In the genomic region with DNA sequence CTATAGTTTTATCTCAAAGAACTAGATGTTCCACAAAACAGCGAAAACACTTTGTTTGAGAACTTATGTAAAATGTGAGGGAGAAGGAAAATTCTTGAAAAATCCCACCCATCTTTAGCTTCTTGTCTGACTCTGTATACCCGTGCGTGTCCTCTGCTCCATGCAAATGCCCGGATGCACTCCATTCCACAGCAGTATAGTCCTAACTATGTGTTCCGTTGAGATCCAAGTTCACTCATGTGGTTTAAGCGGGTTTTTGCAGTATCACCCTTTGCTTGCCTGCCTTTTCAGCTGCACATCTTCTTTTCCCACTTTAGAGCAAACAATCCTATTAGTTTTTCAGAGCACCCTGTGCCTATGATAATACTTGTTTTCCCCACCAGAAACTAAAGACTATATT, we compare ENCODE assay signal across 9 mouse cellular contexts. TPM values are rescaled to one million over a fixed set of nuclear protein-coding genes. Genes with fewer than 3 reads are reported as not detected.
A peak's percentile ranks its signal among the peaks of the same experiment; 100 is the strongest.
DNase-seq lines count a peak whose midpoint lies in the region; ATAC-seq and TF ChIP-seq lines count a peak whose summit lies in the region.
"Had no signal": no experiment of that assay in that cellular context is flagged by ENCODE, and none has a peak within 500 bp of the region (broad histone marks: within the 10 kb centered on the region; RNA-seq: fewer than 3 reads in every experiment).

No protein-coding gene starts in this region.

- no peak for TF ChIP-seq CTCF in lung, postnatal 0 days (IDR thresholded peaks at IDR 0.05)

- DNase-seq in lung, postnatal 0 days (ENCODE audit: low spot score) = no peak
- no peak for DNase-seq in lung, postnatal 10 days
- no peak for DNase-seq in limb, embryonic 10.5 days (ENCODE audit: low spot score)
- no peak for DNase-seq in right cerebral cortex, adult 2 months (ENCODE audit: low spot score in 2 of 2)
- no peak for DNase-seq in gastrocnemius, postnatal 36 days
- DNase-seq in kidney, adult 8-10 months = no peak
- DNase-seq: cerebellum, adult 9-11 months had no signal

- H3K4me1 ChIP-seq in lung, postnatal 0 days (ENCODE audit: insufficient read depth, low read depth, low read length) = peaks cover 6% of the 10 kb centered on the region; the same call in 1 of the 2 replicates
- H3K4me1 ChIP-seq in embryonic facial prominence, embryonic 12.5 days = peaks cover 5% of the 10 kb centered on the region; the same call in 1 of the 2 replicates
- peaks cover 9% of the 10 kb centered on the region for H3K4me1 ChIP-seq in limb, embryonic 10.5 days
- H3K4me1 ChIP-seq in stomach, embryonic 15.5 days = peaks cover 5% of the 10 kb centered on the region; the same call in 1 of the 2 replicates

- H3K36me3 ChIP-seq in lung, postnatal 0 days (ENCODE audit: insufficient read depth, low read length) = no peaks in the 10 kb centered on the region
- peaks cover 24% of the 10 kb centered on the region; the same call in 1 of the 2 replicates for H3K36me3 ChIP-seq in embryonic facial prominence, embryonic 12.5 days
- peaks cover 41% of the 10 kb centered on the region for H3K36me3 ChIP-seq in limb, embryonic 10.5 days
- peaks cover 7% of the 10 kb centered on the region for H3K36me3 ChIP-seq in stomach, embryonic 15.5 days

- H3K27me3 ChIP-seq in lung, postnatal 0 days (replicated peaks; ENCODE audit: insufficient read depth, low read length) = no peaks in the 10 kb centered on the region
- no peaks in the 10 kb centered on the region for H3K27me3 ChIP-seq in embryonic facial prominence, embryonic 12.5 days
- H3K27me3 ChIP-seq in limb, embryonic 10.5 days (ENCODE audit: low read depth, poor library complexity, severe bottlenecking) = no peaks in the 10 kb centered on the region
- no peaks in the 10 kb centered on the region for H3K27me3 ChIP-seq in stomach, embryonic 15.5 days (replicated peaks)

- H3K27ac ChIP-seq in lung, postnatal 0 days (ENCODE audit: low read length) = no peak overlapping the region
- no peak overlapping the region for H3K27ac ChIP-seq in embryonic facial prominence, embryonic 12.5 days
- peak overlapping the region; percentile 90; the same call in 1 of the 2 replicates for H3K27ac ChIP-seq in limb, embryonic 10.5 days
- H3K27ac ChIP-seq in stomach, embryonic 15.5 days = no peak overlapping the region

- 43% methylated on average over 6 of the region's 6 CpGs for WGBS in lung, postnatal 0 days
- 53% methylated on average over 6 of the region's 6 CpGs for WGBS in embryonic facial prominence, embryonic 12.5 days
- 66% methylated on average over 6 of the region's 6 CpGs for WGBS in limb, embryonic 10.5 days
- WGBS in stomach, embryonic 15.5 days = 44% methylated on average over 6 of the region's 6 CpGs

- H3K4me2 ChIP-seq in lung, postnatal 0 days (replicated peaks; ENCODE audit: low read depth, low read length) = peak overlapping the region; percentile 62
- H3K4me2 ChIP-seq in embryonic facial prominence, embryonic 12.5 days (replicated peaks) = peak overlapping the region; percentile 76
- peak overlapping the region; percentile 58 for H3K4me2 ChIP-seq in stomach, embryonic 15.5 days

- intact Hi-C loops in gastrocnemius, postnatal 36 days (cut with DNase I) = no loop called here

- no peak for TF ChIP-seq EP300 in lung, postnatal 0 days (IDR thresholded peaks at IDR 0.05)

- no peaks in the 10 kb centered on the region for H3K9me3 ChIP-seq in lung, postnatal 0 days (ENCODE audit: low read length)
- H3K9me3 ChIP-seq in embryonic facial prominence, embryonic 12.5 days = no peaks in the 10 kb centered on the region
- no peaks in the 10 kb centered on the region for H3K9me3 ChIP-seq in limb, embryonic 10.5 days (replicated peaks)
- H3K9me3 ChIP-seq in stomach, embryonic 15.5 days = no peaks in the 10 kb centered on the region

- peak overlapping the region; percentile 80; the same call in 1 of the 2 replicates for H3K9ac ChIP-seq in lung, postnatal 0 days (replicated peaks; ENCODE audit: low read depth)
- H3K9ac ChIP-seq in embryonic facial prominence, embryonic 12.5 days = peak overlapping the region; percentile 82; the same call in 1 of the 2 replicates
- H3K9ac ChIP-seq in stomach, embryonic 15.5 days = peak overlapping the region; percentile 14; the same call in 1 of the 2 replicates

- H3K4me3 ChIP-seq in lung, postnatal 0 days (ENCODE audit: low read depth, low read length) = peak overlapping the region; percentile 84
- H3K4me3 ChIP-seq in embryonic facial prominence, embryonic 12.5 days = peak overlapping the region; percentile 92
- H3K4me3 ChIP-seq in limb, embryonic 10.5 days = peak overlapping the region; percentile 75
- H3K4me3 ChIP-seq in stomach, embryonic 15.5 days (replicated peaks) = peak overlapping the region; percentile 98

- no peak for ATAC-seq in lung, postnatal 0 days
- ATAC-seq in embryonic facial prominence, embryonic 12.5 days (ENCODE audit: insufficient number of reproducible peaks, insufficient read depth, low FRiP score, low TSS enrichment) = no peak
- no peak for ATAC-seq in stomach, embryonic 15.5 days (ENCODE audit: insufficient read depth, low FRiP score, low read depth)

RNA-seq across cellular contexts. Expression of a gene that starts 1.1 kb away (rescaled TPM):
- 13.0 and 16.0 TPM in 2 replicates for polyA plus RNA-seq in lung, postnatal 0 days (2015; fragmentation: Nextera tagmentation; extraction: Ambion mirVana)
- 28.5 and 31.5 TPM in 2 replicates for polyA plus RNA-seq in embryonic facial prominence, embryonic 12.5 days (2016; fragmentation: Nextera tagmentation; extraction: Ambion mirVana)
- 35.2 and 35.6 TPM in 2 replicates for polyA plus RNA-seq in limb, embryonic 10.5 days (2016; fragmentation: Nextera tagmentation; extraction: Ambion mirVana)
- polyA plus RNA-seq in stomach, embryonic 15.5 days (2015; fragmentation: Nextera tagmentation; extraction: Ambion mirVana) = 28.0 and 28.1 TPM in 2 replicates
- total RNA-seq in gastrocnemius, postnatal 36 days (2021) = 1 to 10 TPM; 7.3 to 9.9 TPM

RNA-seq across cellular contexts. Expression of a gene that starts 7.0 kb away (rescaled TPM):
- 166 and 175 TPM in 2 replicates for polyA plus RNA-seq in lung, postnatal 0 days (2015; fragmentation: Nextera tagmentation; extraction: Ambion mirVana)
- polyA plus RNA-seq in embryonic facial prominence, embryonic 12.5 days (2016; fragmentation: Nextera tagmentation; extraction: Ambion mirVana) = 263 and 281 TPM in 2 replicates
- polyA plus RNA-seq in limb, embryonic 10.5 days (2016; fragmentation: Nextera tagmentation; extraction: Ambion mirVana) = 276 and 293 TPM in 2 replicates
- 222 and 227 TPM in 2 replicates for polyA plus RNA-seq in stomach, embryonic 15.5 days (2015; fragmentation: Nextera tagmentation; extraction: Ambion mirVana)
- total RNA-seq in gastrocnemius, postnatal 36 days (2021) = 10 to 100 TPM; 44.4 to 51.0 TPM

RNA-seq across cellular contexts. Expression of a gene that starts 11.6 kb away (rescaled TPM):
- polyA plus RNA-seq in lung, postnatal 0 days (2015; fragmentation: Nextera tagmentation; extraction: Ambion mirVana) = 19.9 and 21.2 TPM in 2 replicates
- 45.0 and 45.4 TPM in 2 replicates for polyA plus RNA-seq in embryonic facial prominence, embryonic 12.5 days (2016; fragmentation: Nextera tagmentation; extraction: Ambion mirVana)
- polyA plus RNA-seq in limb, embryonic 10.5 days (2016; fragmentation: Nextera tagmentation; extraction: Ambion mirVana) = 22.8 and 31.6 TPM in 2 replicates
- 28.5 and 29.4 TPM in 2 replicates for polyA plus RNA-seq in stomach, embryonic 15.5 days (2015; fragmentation: Nextera tagmentation; extraction: Ambion mirVana)
- total RNA-seq in gastrocnemius, postnatal 36 days (2021) = 10 to 100 TPM; 10.4 to 11.3 TPM

Comparison
In these comparisons a context has a peak if more than half of its experiments do, and no peak if none do; other contexts are left out.
1. H3K9ac ChIP-seq: peak in every context shown above with its lines; median percentile 82 in embryonic facial prominence, embryonic 12.5 days; 80 in lung, postnatal 0 days; 14 in stomach, embryonic 15.5 days.